Mouse (Mus musculus) bone marrow, adult 2 months (tissue): ENCODE measurements around the gene Ier3. TPM values are rescaled to one million over a fixed set of nuclear protein-coding genes. Genes with fewer than 3 reads are reported as not detected.

Source experiments
- H3K27ac ChIP-seq: fragments of 200-500 bp; 2 replicates; pipeline ENCODE4 v1.5.1; 2012; ENCODE audit warnings: low read depth, mild to moderate bottlenecking, control low read depth, inconsistent platforms, low read length; ENCODE audit not compliant: control insufficient read depth, poor library complexity, insufficient read depth
- H3K4me1 ChIP-seq: fragments of 200-500 bp; 2 replicates; pipeline ENCODE4 v1.6.1; 2011; ENCODE audit warnings: low read length; ENCODE audit not compliant: control insufficient read depth, insufficient read depth
- H3K4me3 ChIP-seq: fragments of 200-500 bp; replicated peaks from 2 replicates; pipeline ENCODE3; 2011; ENCODE audit warnings: mild to moderate bottlenecking, low read depth, low read length, control low read depth; ENCODE audit not compliant: control insufficient read depth
- CTCF ChIP-seq: fragments of 200-500 bp; IDR thresholded peaks from 2 replicates; pipeline ENCODE4 v1.5.1; 2011; ENCODE audit warnings: low read length, control low read depth; ENCODE audit not compliant: control insufficient read depth, insufficient read depth
- POLR2A ChIP-seq: fragments of 200-500 bp; IDR thresholded peaks from 2 replicates; pipeline ENCODE4 v1.6.1; 2011; ENCODE audit warnings: low read depth, mild to moderate bottlenecking, control low read depth, low read length, borderline replicate concordance; ENCODE audit not compliant: control insufficient read depth
- WGBS: fragments of 180-500 bp; shearing (Covaris S2); methylation state at CpG from one replicate; pipeline ENCODE4 v1.1.7; 2018; 5-methylcytosine and 5-hydroxymethylcytosine counted together
- polyA plus RNA-seq: library from polyadenylated mRNA; stranded (reverse); fragments of >200 nt; gene quantifications from 2 replicates; pipeline ENCODE4 v1.2.4, GENCODE M21; 2011; ENCODE audit warnings: low replicate concordance; ENCODE audit not compliant: missing spikeins, insufficient read depth, insufficient read length

The Ier3 gene
- polyA plus RNA-seq, 1 experiment = 17.1 TPM

GRCm38 (mm10) chr17:35841076-35841950 is 19.8 kb downstream of the Ier3 start, which contains the start of gene Mdc1:
Gene Mdc1, plus strand, starts transcription at chr17:35841515.
- peaks cover 1% of the 10 kb centered on the region; the same call in 1 of the 2 replicates for H3K4me1 ChIP-seq
- peak; percentile 81 for TF ChIP-seq POLR2A
- no peak for TF ChIP-seq CTCF
- peak within 1 kb of the TSS; percentile 74 for H3K27ac ChIP-seq
- WGBS = under 1% methylated on average over 59 of the region's 59 CpGs
- H3K4me3 ChIP-seq = peak within 1 kb of the TSS; percentile 71

- Histone ChIP-seq H3K27ac (peak overlapping the region; percentile 74), H3K4me3 (peak overlapping the region; percentile 71), H3K4me1 (no peaks in the 10 kb centered on the region; the same call in 1 of the 2 replicates)
- TF ChIP-seq CTCF (no peak), POLR2A (no peak)
- WGBS = 6% methylated on average over 11 of the region's 11 CpGs
These were observed 20.5 kb downstream of the Ier3 start for GRCm38 (mm10) chr17:35842006-35842405.

- Histone ChIP-seq H3K4me3 (no peak overlapping the region), H3K4me1 (no peaks in the 10 kb centered on the region; the same call in 1 of the 2 replicates), H3K27ac (no peak overlapping the region)
- 92% methylated on average over 3 of the region's 3 CpGs for WGBS
- TF ChIP-seq POLR2A (no peak), CTCF (peak; percentile 15; the same call in 1 of the 2 replicates)
These were observed 22.0 kb downstream of the Ier3 start for GRCm38 (mm10) chr17:35843514-35843913.

GRCm38 (mm10) chr17:35848112-35848511 is 26.6 kb downstream of the Ier3 start:
- no peak overlapping the region; the same call in 1 of the 2 replicates for H3K27ac ChIP-seq
- TF ChIP-seq CTCF (no peak), POLR2A (no peak)
- 27% methylated on average over 1 of the region's 1 CpGs for WGBS

GRCm38 (mm10) chr17:35850974-35851373 is 29.5 kb downstream of the Ier3 start:
- Histone ChIP-seq H3K4me1 (no peaks in the 10 kb centered on the region; the same call in 1 of the 2 replicates), H3K4me3 (no peak overlapping the region), H3K27ac (peak overlapping the region; percentile 38; the same call in 1 of the 2 replicates)
- no peak for TF ChIP-seq CTCF
- TF ChIP-seq POLR2A = no peak
- 52% methylated on average over 3 of the region's 3 CpGs for WGBS

More at GRCm38 (mm10) chr17:35848112-35848511, 26.6 kb downstream of the Ier3 start:
- H3K4me3 ChIP-seq = no peak overlapping the region
- no peaks in the 10 kb centered on the region; the same call in 1 of the 2 replicates for H3K4me1 ChIP-seq

- Histone ChIP-seq H3K27ac (no peak overlapping the region), H3K4me3 (no peak overlapping the region), H3K4me1 (no peaks in the 10 kb centered on the region; the same call in 1 of the 2 replicates)
- TF ChIP-seq POLR2A (no peak), CTCF (no peak)
- 68% methylated on average over 1 of the region's 1 CpGs for WGBS
These were observed 37.9 kb downstream of the Ier3 start for GRCm38 (mm10) chr17:35859371-35859770.

GRCm38 (mm10) chr17:35859835-35860234 is 38.4 kb downstream of the Ier3 start:
- Histone ChIP-seq H3K27ac (no peak overlapping the region), H3K4me3 (no peak overlapping the region), H3K4me1 (peaks cover under 1% of the 10 kb centered on the region; the same call in 1 of the 2 replicates)
- TF ChIP-seq CTCF = no peak
- TF ChIP-seq POLR2A = no peak
- 75% methylated on average over 2 of the region's 2 CpGs for WGBS

GRCm38 (mm10) chr17:35860831-35861197 is 39.3 kb downstream of the Ier3 start:
- no peak for TF ChIP-seq POLR2A
- 9% methylated on average over 12 of the region's 12 CpGs for WGBS
- Histone ChIP-seq H3K4me1 (peaks cover 1% of the 10 kb centered on the region; the same call in 1 of the 2 replicates), H3K27ac (peak overlapping the region; percentile 23), H3K4me3 (peak overlapping the region; percentile 76)
